12 mouse cellular contexts compared by ENCODE assay signal in the genomic region with DNA sequence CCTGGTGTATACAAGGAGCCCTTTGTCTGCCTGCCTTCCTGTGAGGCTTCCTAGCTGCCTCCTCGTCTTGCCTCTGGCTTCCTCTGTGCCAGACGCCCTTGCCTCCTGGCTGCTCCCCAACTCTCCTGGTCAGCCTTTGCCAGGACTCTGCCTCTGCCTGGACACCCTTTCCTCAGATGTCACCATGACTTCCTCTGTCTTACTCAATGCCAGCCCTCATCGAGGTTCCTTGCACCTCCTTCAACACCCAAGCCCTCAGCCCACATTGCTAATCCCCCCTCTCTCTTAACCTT. TPM values are rescaled to one million over a fixed set of nuclear protein-coding genes. Genes with fewer than 3 reads are reported as not detected.
DNase-seq lines count a peak whose midpoint lies in the region; ATAC-seq and TF ChIP-seq lines count a peak whose summit lies in the region.
"Had no signal": no experiment of that assay in that cellular context is flagged by ENCODE, and none has a peak within 500 bp of the region (broad histone marks: within the 10 kb centered on the region; RNA-seq: fewer than 3 reads in every experiment).

No protein-coding gene starts in this region.

- peaks cover 4% of the 10 kb centered on the region; the same call in 1 of the 2 replicates for H3K4me1 ChIP-seq in lung, postnatal 0 days (ENCODE audit: insufficient read depth, low read depth, low read length)
- H3K4me1 ChIP-seq in hindbrain, postnatal 0 days (ENCODE audit: insufficient read depth, low read length): peaks cover 3% of the 10 kb centered on the region; the same call in 1 of the 2 replicates
- H3K4me1 ChIP-seq: embryonic facial prominence, embryonic 12.5 days; hindbrain, embryonic 15.5 days had no signal

- no peaks in the 10 kb centered on the region for H3K9me3 ChIP-seq in lung, postnatal 0 days (ENCODE audit: low read length)
- no peaks in the 10 kb centered on the region for H3K9me3 ChIP-seq in hindbrain, postnatal 0 days (ENCODE audit: low read length)
- H3K9me3 ChIP-seq: embryonic facial prominence, embryonic 12.5 days; hindbrain, embryonic 15.5 days had no signal

- H3K27ac ChIP-seq in lung, postnatal 0 days (ENCODE audit: low read length): no peak overlapping the region
- no peak overlapping the region for H3K27ac ChIP-seq in hindbrain, postnatal 0 days
- H3K27ac ChIP-seq: embryonic facial prominence, embryonic 12.5 days; hindbrain, embryonic 15.5 days had no signal

- H3K9ac ChIP-seq in lung, postnatal 0 days (replicated peaks; ENCODE audit: low read depth): no peak overlapping the region
- no peak overlapping the region for H3K9ac ChIP-seq in hindbrain, postnatal 0 days (replicated peaks; ENCODE audit: low read length)
- H3K9ac ChIP-seq: embryonic facial prominence, embryonic 12.5 days; hindbrain, embryonic 15.5 days had no signal

- TF ChIP-seq EP300 in lung, postnatal 0 days (IDR thresholded peaks at IDR 0.05): no peak

- no peak for TF ChIP-seq CTCF in lung, postnatal 0 days (IDR thresholded peaks at IDR 0.05)
- no peak for TF ChIP-seq CTCF in hindbrain, postnatal 0 days (IDR thresholded peaks at IDR 0.05; ENCODE audit: low read depth)

- no peaks in the 10 kb centered on the region for H3K36me3 ChIP-seq in lung, postnatal 0 days (ENCODE audit: insufficient read depth, low read length)
- no peaks in the 10 kb centered on the region for H3K36me3 ChIP-seq in hindbrain, postnatal 0 days (ENCODE audit: insufficient read depth, low read length)
- H3K36me3 ChIP-seq: embryonic facial prominence, embryonic 12.5 days; hindbrain, embryonic 15.5 days had no signal

- intact Hi-C loops in heart, postnatal 14 days (cut with DNase I): loop anchor here (5.0 to 10.0 kb wide), 2 partner anchors 161 to 293 kb away; a partner anchor contains a TSS
- intact Hi-C loops in left cerebral cortex, postnatal 36 days (cut with DNase I): loop anchor here (5.0 kb wide), 1 partner anchor 89 kb away; no protein-coding TSS in a partner anchor

- H3K4me3 ChIP-seq in lung, postnatal 0 days (ENCODE audit: low read depth, low read length): no peak overlapping the region
- no peak overlapping the region for H3K4me3 ChIP-seq in hindbrain, postnatal 0 days (ENCODE audit: low read length)
- H3K4me3 ChIP-seq: embryonic facial prominence, embryonic 12.5 days; hindbrain, embryonic 15.5 days had no signal

- 0 out of 2 replicates have a peak, but pooled peaks have one; percentile 1 for ATAC-seq in lung, postnatal 0 days
- peak; percentile 30; the same call in 1 of the 2 replicates for ATAC-seq in hindbrain, postnatal 0 days

- no peak overlapping the region for H3K4me2 ChIP-seq in lung, postnatal 0 days (replicated peaks; ENCODE audit: low read depth, low read length)
- no peak overlapping the region for H3K4me2 ChIP-seq in hindbrain, postnatal 0 days (ENCODE audit: low read depth, low read length)
- H3K4me2 ChIP-seq: embryonic facial prominence, embryonic 12.5 days; hindbrain, embryonic 15.5 days had no signal

- DNase-seq in heart, adult 18-20 months: peak; percentile 25 to 33
- DNase-seq in heart, postnatal 14 days: no peak
- DNase-seq in lung, postnatal 0 days (ENCODE audit: low spot score): no peak
- no peak for DNase-seq in lung, postnatal 36 days
- no peak for DNase-seq in hindbrain, postnatal 0 days (ENCODE audit: low spot score)
- no peak for DNase-seq in B cell, adult 2 months
- DNase-seq in T-cell, adult 2 months (ENCODE audit: low spot score): no peak
- no peak for DNase-seq in left cerebral cortex, postnatal 36 days (ENCODE audit: low spot score in 2 of 2)
- DNase-seq: cerebellum, adult 11-12 months; layer of hippocampus, postnatal 36 days had no signal

- H3K27me3 ChIP-seq in lung, postnatal 0 days (replicated peaks; ENCODE audit: insufficient read depth, low read length): no peaks in the 10 kb centered on the region
- H3K27me3 ChIP-seq in hindbrain, postnatal 0 days (ENCODE audit: insufficient read depth, low read length): no peaks in the 10 kb centered on the region
- H3K27me3 ChIP-seq: embryonic facial prominence, embryonic 12.5 days; hindbrain, embryonic 15.5 days had no signal

- 36% methylated on average over 3 of the region's 3 CpGs for WGBS in lung, postnatal 0 days
- 43% methylated on average over 3 of the region's 3 CpGs for WGBS in hindbrain, postnatal 0 days

RNA-seq across cellular contexts. Expression of a gene that starts 0.9 kb away (rescaled TPM):
- total RNA-seq in heart, adult 18-20 months (2021): under 1 TPM; 0.35 to 0.72 TPM
- under 1 TPM in 1 of 2 experiments, not detected in 1; 0.48 TPM for total RNA-seq in heart, postnatal 14 days (2021)
- polyA plus RNA-seq in lung, postnatal 0 days (2015; fragmentation: Nextera tagmentation; extraction: Ambion mirVana): 6.3 and 7.2 TPM in 2 replicates
- 0.50 TPM in 1 of 2 replicates, not detected in the other for total RNA-seq in hindbrain, postnatal 0 days (2014; rRNA removed)
- 0.30 and 0.41 TPM in 2 replicates for polyA plus RNA-seq in hindbrain, postnatal 0 days (2015; fragmentation: Nextera tagmentation; extraction: Ambion mirVana)
- total RNA-seq in left cerebral cortex, postnatal 36 days (2021): not detected
- total RNA-seq: layer of hippocampus, postnatal 36 days had no signal
- polyA plus RNA-seq: embryonic facial prominence, embryonic 12.5 days had no signal

RNA-seq across cellular contexts. Expression of a gene that starts 44.3 kb away (rescaled TPM):
- total RNA-seq in heart, adult 18-20 months (2021): 1 to 10 TPM; 8.4 to 9.0 TPM
- 10 to 100 TPM; 10.6 to 11.0 TPM for total RNA-seq in heart, postnatal 14 days (2021)
- polyA plus RNA-seq in lung, postnatal 0 days (2015; fragmentation: Nextera tagmentation; extraction: Ambion mirVana): 18.5 and 19.5 TPM in 2 replicates
- total RNA-seq in hindbrain, postnatal 0 days (2014; rRNA removed): 15.2 and 21.1 TPM in 2 replicates
- 41.8 and 42.2 TPM in 2 replicates for polyA plus RNA-seq in hindbrain, postnatal 0 days (2015; fragmentation: Nextera tagmentation; extraction: Ambion mirVana)
- 10 to 100 TPM; 36.5 to 40.9 TPM for total RNA-seq in left cerebral cortex, postnatal 36 days (2021)

RNA-seq across cellular contexts. Expression of a gene that starts 59.5 kb away (rescaled TPM):
- total RNA-seq in heart, adult 18-20 months (2021): 10 to 100 TPM; 12.1 to 24.4 TPM
- 10 to 100 TPM; 14.3 to 15.0 TPM for total RNA-seq in heart, postnatal 14 days (2021)
- polyA plus RNA-seq in lung, postnatal 0 days (2015; fragmentation: Nextera tagmentation; extraction: Ambion mirVana): 0.21 and 0.56 TPM in 2 replicates
- 8.8 and 11.4 TPM in 2 replicates for total RNA-seq in hindbrain, postnatal 0 days (2014; rRNA removed)
- 0.80 and 0.83 TPM in 2 replicates for polyA plus RNA-seq in hindbrain, postnatal 0 days (2015; fragmentation: Nextera tagmentation; extraction: Ambion mirVana)
- total RNA-seq in left cerebral cortex, postnatal 36 days (2021): 100 to 1,000 TPM; 307 to 311 TPM

Comparison
In these comparisons a context has a peak if more than half of its experiments do, and no peak if none do; other contexts are left out.
1. DNase-seq: peak in heart, adult 18-20 months (2 of 2); none in heart, postnatal 14 days (0 of 2), lung, postnatal 0 days (single experiment), lung, postnatal 36 days (single experiment), hindbrain, postnatal 0 days (single experiment), B cell, adult 2 months (0 of 2), T-cell, adult 2 months (single experiment) and left cerebral cortex, postnatal 36 days (0 of 2).
2. RNA of a gene that starts 59.5 kb away (total RNA-seq): 307 to 311 TPM in left cerebral cortex, postnatal 36 days; 12.1 to 24.4 TPM in heart, adult 18-20 months, 14.3 to 15.0 TPM in heart, postnatal 14 days and 8.8 to 11.4 TPM in hindbrain, postnatal 0 days; every median in the first group is over 10 times any median in the second.